In genomic region chr7:123083441-123084123, GRCm38 (mm10) we compare ENCODE assay signal across 8 mouse cellular contexts. TPM values are rescaled to one million over a fixed set of nuclear protein-coding genes. Genes with fewer than 3 reads are reported as not detected.
DNase-seq lines count a peak whose midpoint lies in the region; ATAC-seq lines count a peak whose summit lies in the region.

No protein-coding gene starts in this region.

- no peaks in the 10 kb centered on the region for H3K36me3 ChIP-seq in lung, embryonic 16.5 days (ENCODE audit: control insufficient read depth, insufficient read depth, low read length)
- H3K36me3 ChIP-seq in hindbrain, embryonic 15.5 days, result no peaks in the 10 kb centered on the region
- H3K36me3 ChIP-seq in neural tube, embryonic 12.5 days, result no peaks in the 10 kb centered on the region

- no peak overlapping the region for H3K27ac ChIP-seq in lung, embryonic 16.5 days (ENCODE audit: low read length)
- peak overlapping the region; percentile 92 for H3K27ac ChIP-seq in hindbrain, embryonic 15.5 days (replicated peaks)
- peak overlapping the region; percentile 77; the same call in 1 of the 2 replicates for H3K27ac ChIP-seq in neural tube, embryonic 12.5 days

- H3K4me1 ChIP-seq in lung, embryonic 16.5 days (replicated peaks; ENCODE audit: control insufficient read depth, insufficient read depth, low read length), result peaks cover 8% of the 10 kb centered on the region
- peaks cover 30% of the 10 kb centered on the region for H3K4me1 ChIP-seq in hindbrain, embryonic 15.5 days (replicated peaks)
- H3K4me1 ChIP-seq in neural tube, embryonic 12.5 days, result peaks cover 24% of the 10 kb centered on the region

- WGBS in lung, embryonic 16.5 days, result 21% methylated on average over 12 of the region's 12 CpGs
- whole genome bisulfite sequencing in hindbrain, embryonic 15.5 days, result 18% methylated on average over 12 of the region's 12 CpGs
- 31% methylated on average over 12 of the region's 12 CpGs for WGBS in neural tube, embryonic 12.5 days

- H3K4me2 ChIP-seq in lung, embryonic 16.5 days (ENCODE audit: low read depth, low read length), result no peak overlapping the region
- peak overlapping the region; percentile 56 for H3K4me2 ChIP-seq in hindbrain, embryonic 15.5 days
- H3K4me2 ChIP-seq in neural tube, embryonic 12.5 days (replicated peaks), result peak overlapping the region; percentile 56

- no peaks in the 10 kb centered on the region for H3K27me3 ChIP-seq in lung, embryonic 16.5 days (ENCODE audit: control insufficient read depth, insufficient read depth, low read depth, low read length)
- H3K27me3 ChIP-seq in hindbrain, embryonic 15.5 days, result no peaks in the 10 kb centered on the region
- no peaks in the 10 kb centered on the region for H3K27me3 ChIP-seq in neural tube, embryonic 12.5 days (replicated peaks)

- DNase-seq in adrenal gland, postnatal 36 days, result peak; percentile 46 to 55
- DNase-seq in adrenal gland, adult 18-20 months (ENCODE audit: low spot score in 2 of 2), result no peak
- DNase-seq in lung, postnatal 10 days, result no peak
- no peak for DNase-seq in gastrocnemius, adult 8-10 months (ENCODE audit: low spot score in 2 of 2)
- DNase-seq in retina, embryonic 14.5 days (ENCODE audit: low spot score), result no peak

- H3K4me3 ChIP-seq in lung, embryonic 16.5 days (ENCODE audit: low read length), result no peak overlapping the region
- H3K4me3 ChIP-seq in hindbrain, embryonic 15.5 days, result no peak overlapping the region
- no peak overlapping the region for H3K4me3 ChIP-seq in neural tube, embryonic 12.5 days

- ATAC-seq in lung, embryonic 16.5 days (ENCODE audit: low read depth), result 0 out of 2 replicates have a peak, but pooled peaks have one; percentile 7
- ATAC-seq in hindbrain, embryonic 15.5 days (ENCODE audit: low FRiP score, low read depth), result peak; percentile 25
- peak; percentile 58 for ATAC-seq in neural tube, embryonic 12.5 days (ENCODE audit: low FRiP score, low read depth)

- H3K9ac ChIP-seq in lung, embryonic 16.5 days (ENCODE audit: low read length), result no peak overlapping the region
- H3K9ac ChIP-seq in hindbrain, embryonic 15.5 days, result no peak overlapping the region
- H3K9ac ChIP-seq in neural tube, embryonic 12.5 days, result no peak overlapping the region

- H3K9me3 ChIP-seq in lung, embryonic 16.5 days (ENCODE audit: control insufficient read depth, low read length), result no peaks in the 10 kb centered on the region
- no peaks in the 10 kb centered on the region for H3K9me3 ChIP-seq in hindbrain, embryonic 15.5 days
- no peaks in the 10 kb centered on the region for H3K9me3 ChIP-seq in neural tube, embryonic 12.5 days

RNA-seq across cellular contexts. Expression of gene Tnrc6a, which starts 40.1 kb away (rescaled TPM):
- total RNA-seq in adrenal gland, postnatal 36 days (2021), result 10 to 100 TPM; 39.9 to 45.8 TPM
- 10 to 100 TPM; 39.7 to 45.9 TPM for total RNA-seq in adrenal gland, adult 18-20 months (2021)
- 41.9 and 43.8 TPM in 2 replicates for polyA plus RNA-seq in lung, embryonic 16.5 days (2015; fragmentation: Nextera tagmentation; extraction: Ambion mirVana)
- 47.4 and 49.2 TPM in 2 replicates for polyA plus RNA-seq in hindbrain, embryonic 15.5 days (2015; fragmentation: Nextera tagmentation; extraction: Ambion mirVana)
- 75.3 and 79.0 TPM in 2 replicates for polyA plus RNA-seq in neural tube, embryonic 12.5 days (2016; fragmentation: Nextera tagmentation; extraction: Ambion mirVana)
- 10 to 100 TPM; 20.4 to 26.6 (median 22.1) TPM for total RNA-seq in gastrocnemius, adult 8-10 months (2022)

Comparison
In these comparisons a context has a peak if more than half of its experiments do, and no peak if none do; other contexts are left out.
1. DNase-seq: peak in adrenal gland, postnatal 36 days (2 of 2); none in adrenal gland, adult 18-20 months (0 of 2), lung, postnatal 10 days (single experiment), gastrocnemius, adult 8-10 months (0 of 2) and retina, embryonic 14.5 days (single experiment).
2. ATAC-seq: peak in every context shown above with its lines; median percentile 58 in neural tube, embryonic 12.5 days; 25 in hindbrain, embryonic 15.5 days; 7 in lung, embryonic 16.5 days.